Mouse (Mus musculus) C2C12 (cell line): ENCODE results near the gene Cd300e.

Experiments used
- CEBPB ChIP-seq: IDR thresholded peaks from one replicate; pipeline ENCODE4 v1.6.1; 2011; ENCODE audit warnings: low read depth, mild to moderate bottlenecking, control low read depth, moderate library complexity
- CTCF ChIP-seq: IDR thresholded peaks from one replicate; pipeline ENCODE4 v1.5.1; 2011; ENCODE audit not compliant: control insufficient read depth, insufficient read depth, insufficient read length
- FOSL1 ChIP-seq: IDR thresholded peaks from one replicate; pipeline ENCODE4 v1.8.0; 2011; ENCODE audit warnings: mild to moderate bottlenecking, low read length; ENCODE audit not compliant: poor library complexity, insufficient read depth, severe bottlenecking
- MAX ChIP-seq: IDR thresholded peaks from one replicate; pipeline ENCODE4 v1.6.1; 2011; ENCODE audit warnings: mild to moderate bottlenecking, control low read depth
- MYOD1 ChIP-seq: IDR thresholded peaks from one replicate; pipeline ENCODE4 v1.6.1; 2011; ENCODE audit warnings: low read depth; ENCODE audit not compliant: control insufficient read depth, insufficient read length
- MYOG ChIP-seq: IDR thresholded peaks from one replicate; pipeline ENCODE4 v1.6.1; 2011; ENCODE audit not compliant: control insufficient read depth, insufficient read length; ENCODE audit errors: extremely low read depth
- USF1 ChIP-seq: IDR thresholded peaks from one replicate; pipeline ENCODE4 v1.6.1; 2011; ENCODE audit warnings: low read depth, mild to moderate bottlenecking, control low read depth, moderate library complexity

- TF ChIP-seq CTCF (no peak), MAX (no peak), CEBPB (no peak), FOSL1 (no peak), USF1 (no peak), MYOD1 (no peak), MYOG (no peak)
Measured at GRCm38 (mm10) chr11:115102116-115102515, 40.1 kb upstream of the Cd300e start.
